Mouse (Mus musculus) heart, adult 9 months (tissue): ENCODE measurements around the gene Qrich2.
A peak's percentile ranks its signal among the peaks of the same experiment; 100 is the strongest.
"Not testable (repeated sequence)": the region's sequence is repeated elsewhere in the genome, so short reads cannot be mapped to it uniquely, and the experiment has no call there.

Source experiments
- DNase-seq, 2 experiments: peaks; one replicate each; pipeline ENCODE4 v3.0.0; 2022; ENCODE audit warnings: low spot score in 2 of 2

Gene Qrich2

GRCm38 (mm10) chr11:116489771-116490231 is 23.8 kb upstream of the Qrich2 start:
- no peak for DNase-seq

DNA sequence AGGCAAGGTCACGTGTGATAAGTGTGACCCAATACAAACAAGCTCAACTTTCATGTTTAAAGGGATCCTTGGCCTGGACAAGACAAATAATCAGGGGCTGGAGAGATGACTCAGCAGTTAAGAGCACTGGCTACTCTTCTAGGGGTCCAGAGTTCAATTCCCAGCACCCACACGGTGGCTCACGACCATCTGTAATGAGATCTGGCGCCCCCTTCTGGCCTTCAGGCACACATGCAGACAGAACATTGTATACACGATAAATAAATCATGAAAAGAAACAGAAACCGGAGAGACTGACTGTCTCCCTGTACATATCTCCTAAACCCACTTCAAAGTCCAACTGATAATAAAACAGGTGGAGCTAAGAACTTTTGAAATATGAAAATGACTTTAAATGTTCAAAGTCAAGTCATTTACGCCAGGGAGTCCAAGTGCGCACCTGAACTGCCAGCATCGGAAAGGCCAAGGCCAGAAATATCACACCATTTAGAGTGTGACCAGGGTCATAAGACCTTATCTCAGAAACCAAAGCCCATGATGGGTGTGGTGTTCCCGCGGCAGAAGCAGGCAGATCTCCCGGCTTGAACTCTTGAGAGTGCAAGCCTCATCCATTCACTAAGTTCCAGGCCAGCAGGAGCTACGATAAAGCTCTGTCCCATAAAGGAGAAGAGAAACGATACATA is 22.8 kb upstream of the Qrich2 start:
- DNase-seq: no peak

DNA sequence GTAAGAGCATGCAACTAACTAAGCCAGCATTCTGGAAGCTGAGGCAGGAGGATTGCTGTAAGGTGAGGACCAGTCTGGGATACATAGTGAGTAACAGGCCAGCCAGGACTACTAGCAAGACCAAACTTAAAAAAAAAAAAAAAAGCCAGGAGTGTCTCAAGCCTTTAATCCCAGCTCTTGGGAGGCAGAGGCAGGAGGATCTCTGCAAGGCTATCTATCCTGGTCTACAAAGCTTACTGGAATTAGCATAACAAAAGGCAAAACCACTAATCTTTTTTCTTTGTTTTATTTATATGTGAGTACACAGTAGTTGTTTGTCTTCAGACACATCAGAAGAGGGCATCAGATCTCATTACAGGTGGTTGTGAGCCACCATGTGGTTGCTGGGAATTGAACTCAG is 22.2 kb upstream of the Qrich2 start:
- no peak for DNase-seq

- no peak for DNase-seq
Measured at GRCm38 (mm10) chr11:116484261-116484660, 18.2 kb upstream of the Qrich2 start.

DNA sequence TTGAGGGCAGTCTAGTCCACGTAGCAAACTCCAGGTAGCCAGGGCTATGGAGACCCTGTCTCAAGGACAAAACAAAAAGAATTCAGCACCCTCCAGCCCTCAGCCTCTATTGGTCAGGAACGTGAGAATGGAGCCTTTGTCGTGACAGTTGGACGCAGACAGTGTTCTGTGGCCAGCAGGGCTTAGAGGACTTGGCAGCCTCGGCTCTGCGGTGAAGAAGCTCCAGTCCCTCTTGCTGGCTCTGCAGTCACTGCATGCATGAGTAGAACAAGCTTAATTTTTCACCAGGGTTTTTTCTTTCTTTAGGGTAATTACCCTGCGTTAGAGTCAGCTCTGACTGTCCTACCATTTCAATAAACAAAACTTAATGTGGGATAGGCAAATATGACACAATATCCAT is 15.7 kb upstream of the Qrich2 start:
- no peak for DNase-seq

GRCm38 (mm10) chr11:116480975-116481374 is 14.9 kb upstream of the Qrich2 start:
- DNase-seq: no peak

DNA sequence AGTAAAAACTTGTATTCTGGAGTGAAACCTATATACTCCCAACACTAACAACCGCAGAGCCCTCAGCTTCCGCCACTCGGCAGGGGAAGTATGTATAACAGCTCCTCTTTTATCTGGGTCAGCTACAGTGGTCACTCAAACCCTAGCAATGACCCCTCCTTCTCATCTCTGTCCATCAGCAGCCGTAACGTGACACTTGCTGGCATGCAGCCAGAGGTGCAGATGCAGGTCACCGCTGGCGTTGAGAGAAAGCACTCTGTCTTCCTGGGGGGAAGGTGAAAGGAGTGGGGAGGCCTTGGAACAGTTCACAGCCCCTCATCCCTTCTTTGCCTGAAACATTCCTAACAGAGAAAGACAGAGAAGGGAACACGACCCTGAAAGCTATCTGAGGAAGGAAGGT is 13.8 kb upstream of the Qrich2 start:
- no peak for DNase-seq

- no peak for DNase-seq
Measured at GRCm38 (mm10) chr11:116478978-116479377, 12.9 kb upstream of the Qrich2 start.

GRCm38 (mm10) chr11:116477160-116477759 is 11.2 kb upstream of the Qrich2 start:
- DNase-seq: no peak

- no peak for DNase-seq
Measured at GRCm38 (mm10) chr11:116476696-116477095, 10.7 kb upstream of the Qrich2 start.

DNA sequence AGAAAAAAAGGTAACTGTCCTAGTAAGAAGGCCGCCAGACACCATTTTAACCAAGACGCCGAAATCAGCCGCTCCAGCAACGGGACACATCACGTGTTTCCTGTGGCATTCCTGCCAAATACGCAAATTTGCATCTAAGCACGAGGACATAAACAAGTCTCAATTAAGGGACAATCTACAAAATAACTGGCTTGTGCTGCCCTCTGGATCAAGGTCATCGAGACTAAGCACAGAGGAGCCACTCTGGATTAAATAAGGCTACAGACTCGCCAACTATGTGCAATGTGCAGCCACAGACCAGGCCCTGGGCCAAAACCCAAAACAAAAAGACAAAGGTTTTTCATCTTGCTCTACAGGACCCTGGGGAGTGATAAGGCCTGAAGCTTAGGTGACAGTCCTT is 10.0 kb upstream of the Qrich2 start:
- peak in 1 of 2 experiments; percentile 48 for DNase-seq

DNA sequence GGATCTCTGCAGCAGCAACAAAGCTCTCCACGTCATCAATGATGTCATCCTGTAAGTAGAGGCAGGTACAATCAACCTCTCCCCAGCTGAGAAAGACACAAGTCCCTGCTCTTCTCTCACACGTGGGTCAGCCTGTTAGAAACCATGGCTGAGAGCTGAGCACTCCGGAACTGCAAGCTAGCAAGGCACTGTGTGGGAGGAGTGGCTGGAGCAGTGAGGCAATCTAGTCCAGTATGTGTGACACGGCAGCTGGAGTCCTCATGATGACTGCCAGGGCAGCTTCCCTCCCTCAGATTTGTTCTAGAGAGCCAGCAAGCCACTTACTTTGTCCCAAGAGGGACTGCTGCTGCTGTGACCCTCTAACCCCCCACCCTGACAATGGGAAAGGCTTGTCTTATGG is 6.2 kb upstream of the Qrich2 start:
- DNase-seq: no peak

GRCm38 (mm10) chr11:116470896-116471295 is 4.9 kb upstream of the Qrich2 start:
- no peak for DNase-seq

DNA sequence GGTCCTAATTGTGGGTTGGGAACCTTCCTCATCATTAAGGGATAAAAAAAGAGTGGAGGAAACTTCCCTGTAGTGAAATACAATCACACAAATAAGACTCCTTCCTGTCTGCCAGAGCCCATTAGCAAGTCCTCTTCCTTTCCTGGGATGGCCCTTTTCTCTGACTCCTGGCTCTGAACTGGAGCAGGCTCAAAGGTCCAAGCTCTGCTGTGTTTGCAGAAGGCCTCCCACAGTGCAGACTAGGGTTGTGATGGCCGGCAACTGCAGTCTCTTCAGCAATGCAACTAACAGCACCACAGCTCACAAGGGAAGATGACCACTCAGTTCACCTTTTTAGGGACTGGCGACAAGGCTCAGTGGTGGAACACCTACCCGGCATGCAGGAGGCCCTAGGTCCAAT is 4.2 kb upstream of the Qrich2 start:
- DNase-seq: no peak

GRCm38 (mm10) chr11:116468338-116468737 is 2.3 kb upstream of the Qrich2 start:
- DNase-seq: not testable (repeated sequence)

DNA sequence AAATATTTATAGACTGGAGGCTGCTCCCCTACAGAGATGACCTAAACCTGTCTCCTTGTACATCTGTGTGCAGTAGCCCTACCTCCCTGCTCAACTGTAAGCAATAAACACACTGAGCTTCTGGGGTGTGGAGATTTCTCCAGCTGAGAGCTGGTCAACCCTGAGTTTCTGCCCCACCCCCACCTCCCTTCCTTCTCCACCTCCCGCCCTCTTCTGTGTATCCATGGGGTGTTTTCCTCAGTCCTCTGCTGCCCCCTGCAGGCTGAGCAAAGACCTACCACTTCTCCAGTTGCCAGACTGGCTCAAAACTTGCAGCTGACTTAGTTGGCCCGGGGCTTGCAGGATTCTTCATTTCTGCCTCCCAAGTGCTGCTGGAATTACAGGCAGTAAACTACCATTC is 2.2 kb downstream of the Qrich2 start:
- DNase-seq: peak; percentile 67 to 76

DNA sequence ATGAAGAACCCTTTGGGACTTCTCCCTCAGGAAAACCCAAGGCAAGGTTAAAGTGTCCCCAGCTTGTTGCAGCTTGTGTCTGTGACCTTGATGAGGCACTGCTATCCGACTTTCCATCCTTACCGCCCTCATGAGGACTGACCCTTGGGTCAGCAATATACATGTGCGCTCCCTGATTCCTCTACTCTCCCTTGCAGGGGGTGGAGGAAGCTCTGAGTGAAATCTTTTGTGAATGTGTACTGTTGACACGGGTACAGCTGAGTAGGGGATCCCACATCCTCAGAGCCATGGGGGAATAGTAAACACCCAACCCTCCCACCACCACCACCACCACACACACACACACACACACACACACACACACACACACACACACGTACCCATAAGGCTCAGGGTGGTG is 2.7 kb downstream of the Qrich2 start:
- no peak for DNase-seq

DNA sequence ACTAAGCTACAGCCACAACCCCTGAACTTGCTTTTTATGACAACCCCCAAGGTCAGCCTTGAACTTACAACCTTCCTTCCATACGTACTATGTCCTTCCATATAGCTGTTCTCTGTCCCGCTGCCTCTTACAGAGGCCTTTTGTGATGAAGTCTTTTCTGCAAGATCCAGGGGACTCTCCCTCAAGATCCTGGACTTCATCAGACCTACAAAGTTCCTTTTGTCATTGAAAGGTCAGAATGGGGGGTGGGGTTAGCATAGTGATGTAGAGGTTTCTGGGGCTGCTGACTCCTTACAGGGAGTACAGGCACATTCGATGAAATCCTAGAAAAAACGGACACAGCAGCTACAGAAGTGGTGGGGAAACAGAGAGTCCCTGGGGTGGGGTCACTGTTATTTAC is 6.3 kb downstream of the Qrich2 start:
- no peak for DNase-seq

DNA sequence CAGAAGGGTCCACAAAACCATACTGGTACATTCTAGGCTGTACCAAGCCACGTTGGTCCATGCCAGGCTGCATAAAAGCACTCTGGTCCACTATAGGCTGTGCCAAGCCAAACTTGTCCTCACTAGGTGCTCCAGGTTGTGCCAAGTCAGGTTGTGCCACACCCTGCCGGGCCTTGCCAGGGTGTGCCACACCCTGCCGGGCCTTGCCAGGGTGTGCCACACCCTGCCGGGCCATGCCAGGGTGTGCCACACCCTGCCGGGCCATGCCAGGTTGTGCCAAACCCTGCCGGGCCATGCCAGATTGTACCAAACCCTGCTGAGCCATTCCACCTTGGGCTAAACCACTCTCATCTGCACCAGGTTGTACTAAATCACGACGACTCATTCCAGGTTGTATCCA is 9.8 kb downstream of the Qrich2 start:
- DNase-seq: no peak

- no peak for DNase-seq
Measured at GRCm38 (mm10) chr11:116453889-116454288, 12.2 kb downstream of the Qrich2 start.

DNA sequence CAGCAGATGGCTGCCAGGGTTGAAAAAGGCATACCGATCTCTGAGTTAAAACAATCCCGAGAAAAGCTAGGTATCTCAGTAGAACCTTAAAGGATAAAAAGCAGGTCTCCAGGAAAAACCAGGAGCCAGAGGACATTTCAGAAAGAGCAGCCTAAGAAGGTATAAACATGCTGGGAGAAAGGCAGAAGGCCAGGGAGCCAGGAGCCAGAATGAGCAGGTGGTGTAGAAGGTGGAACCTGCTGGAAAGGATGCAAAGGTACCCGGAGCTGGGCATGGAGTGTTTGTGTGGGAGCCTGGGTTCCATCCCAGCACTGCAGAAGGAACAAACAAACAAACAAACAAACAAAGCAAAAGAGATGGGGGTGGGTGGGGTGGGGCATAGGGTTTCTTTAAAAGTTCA is 16.7 kb downstream of the Qrich2 start:
- no peak for DNase-seq

- no peak for DNase-seq
Measured at GRCm38 (mm10) chr11:116447822-116448221, 18.2 kb downstream of the Qrich2 start.

- no peak for DNase-seq
Measured at GRCm38 (mm10) chr11:116446308-116446887, 19.6 kb downstream of the Qrich2 start.
